Mouse (Mus musculus) spleen, adult 2 months (tissue): ENCODE results near the gene Mfsd13b. TPM values are rescaled to one million over a fixed set of nuclear protein-coding genes. Genes with fewer than 3 reads are reported as not detected.
A peak's percentile ranks its signal among the peaks of the same experiment; 100 is the strongest.

Experiments used
- DNase-seq, 2 experiments: peaks; one replicate each; pipeline versions ENCODE4 v3.0.0 to v3.0.0-alpha.2; 2012 to 2021; ENCODE audit warnings: low spot score in 2 of 2, low read depth in 1 of 2
- H3K27ac ChIP-seq: fragments of 200-500 bp; 2 replicates; pipeline ENCODE4 v1.5.1; 2012; ENCODE audit warnings: low read length, inconsistent platforms; ENCODE audit not compliant: insufficient read depth
- H3K27me3 ChIP-seq: fragments of 200-500 bp; 2 replicates; pipeline ENCODE4 v1.6.1; 2012; ENCODE audit warnings: mild to moderate bottlenecking, moderate library complexity, low read length, inconsistent platforms; ENCODE audit not compliant: control insufficient read depth, insufficient read depth
- H3K36me3 ChIP-seq: fragments of 200-500 bp; 2 replicates; pipeline ENCODE4 v1.6.1; 2012; ENCODE audit warnings: mild to moderate bottlenecking, low read length, inconsistent platforms; ENCODE audit not compliant: control insufficient read depth, insufficient read depth
- H3K4me1 ChIP-seq: fragments of 200-500 bp; 2 replicates; pipeline ENCODE4 v1.6.1; 2011; ENCODE audit warnings: inconsistent platforms; ENCODE audit not compliant: control insufficient read depth, insufficient read depth, insufficient read length
- H3K4me3 ChIP-seq: fragments of 200-500 bp; 2 replicates; pipeline ENCODE4 v1.5.1; 2011; ENCODE audit warnings: mild to moderate bottlenecking, inconsistent platforms; ENCODE audit not compliant: insufficient read depth, insufficient read length; ENCODE audit errors: extremely low read depth
- CTCF ChIP-seq: fragments of 200-500 bp; IDR thresholded peaks from 2 replicates; pipeline ENCODE4 v1.5.1; 2011; ENCODE audit warnings: mild to moderate bottlenecking, inconsistent platforms; ENCODE audit not compliant: insufficient read depth, insufficient read length, insufficient replicate concordance; ENCODE audit errors: extremely low read depth
- POLR2A ChIP-seq: fragments of 200-500 bp; IDR thresholded peaks from 2 replicates; pipeline ENCODE4 v1.6.1; 2011; ENCODE audit warnings: low read depth, low read length, inconsistent platforms
- WGBS: fragments of 180-500 bp; shearing (Covaris S2); methylation state at CpG from one replicate; pipeline ENCODE4 v1.1.7; 2018; 5-methylcytosine and 5-hydroxymethylcytosine counted together
- polyA plus RNA-seq: library from polyadenylated mRNA; depleted of rRNA; stranded (reverse); fragments of >200 nt; gene quantifications from 2 replicates; pipeline ENCODE4 v1.2.3, GENCODE M21; 2012; rRNA removed

Mfsd13b gene
- polyA plus RNA-seq, 1 experiment = 0.11 TPM

- 53% methylated on average over 6 of the region's 6 CpGs for WGBS
- peak in 1 of 2 experiments; percentile 14 for DNase-seq
- no peak for TF ChIP-seq CTCF
- TF ChIP-seq POLR2A = no peak
- Histone ChIP-seq H3K4me1 (peaks cover 4% of the 10 kb centered on the region; the same call in 1 of the 2 replicates), H3K36me3 (peaks cover 3% of the 10 kb centered on the region), H3K27me3 (no peaks in the 10 kb centered on the region), H3K4me3 (no peak overlapping the region), H3K27ac (peak overlapping the region; percentile 63)
Measured at GRCm38 (mm10) chr7:121059477-121060218, 77.3 kb downstream of the Mfsd13b start.

GRCm38 (mm10) chr7:121064309-121064708, 82.0 kb downstream of the Mfsd13b start:
- Histone ChIP-seq H3K4me1 (no peaks in the 10 kb centered on the region), H3K27ac (no peak overlapping the region), H3K36me3 (no peaks in the 10 kb centered on the region; the same call in 1 of the 2 replicates), H3K4me3 (no peak overlapping the region), H3K27me3 (no peaks in the 10 kb centered on the region)
- 59% methylated on average over 4 of the region's 4 CpGs for WGBS
- TF ChIP-seq POLR2A = no peak
- TF ChIP-seq CTCF = peak; percentile 32; the same call in 1 of the 2 replicates
- peak in 1 of 2 experiments; percentile 28 for DNase-seq

Other genes starting within 250 kb of the Mfsd13b start
- 0.01 and 0.02 TPM in 2 replicates for gene Vwa3a, start 243.2 kb upstream of the Mfsd13b start, polyA plus RNA-seq
- not detected in 2 replicates for gene Gm5737, start 170.1 kb upstream of the Mfsd13b start, polyA plus RNA-seq
- 15.8 and 18.4 TPM in 2 replicates for gene Eef2k, start 139.7 kb upstream of the Mfsd13b start, polyA plus RNA-seq
- gene Polr3e, start 64.8 kb upstream of the Mfsd13b start, polyA plus RNA-seq = 14.2 and 16.7 TPM in 2 replicates
- 29.4 and 57.4 TPM in 2 replicates for gene Cdr2, start 197 bp upstream of the Mfsd13b start, polyA plus RNA-seq
- 8.0 and 15.1 TPM in 2 replicates for gene Mettl9, start 51.9 kb downstream of the Mfsd13b start, polyA plus RNA-seq
- 5.5 and 5.7 TPM in 2 replicates for gene Igsf6, start 92.1 kb downstream of the Mfsd13b start, polyA plus RNA-seq
- 0.02 and 0.05 TPM in 2 replicates for gene Otoa, start 99.1 kb downstream of the Mfsd13b start, polyA plus RNA-seq